Mouse (Mus musculus): ENCODE measurements around the gene Olfr1368. TPM values are rescaled to one million over a fixed set of nuclear protein-coding genes. Genes with fewer than 3 reads are reported as not detected.

Olfr1368 gene
- total RNA-seq, 2 experiments from 2014 or later, result not detected

Other genes with a start within 250 kb of the Olfr1368 start
- gene Olfr1370, start 70.9 kb downstream of the Olfr1368 start, total RNA-seq (2015; ENCODE audit: low replicate concordance), result not detected in 2 replicates
- gene Olfr1370, start 70.9 kb downstream of the Olfr1368 start, total RNA-seq (2017; ENCODE audit: low replicate concordance), result not detected in 2 replicates
- gene Olfr1369-ps1, start 34.4 kb downstream of the Olfr1368 start, total RNA-seq (2015; ENCODE audit: low replicate concordance), result not detected in 2 replicates
- gene Olfr1369-ps1, start 34.4 kb downstream of the Olfr1368 start, total RNA-seq (2017; ENCODE audit: low replicate concordance), result not detected in 2 replicates
- not detected in 2 replicates for gene Olfr263, start 16.2 kb downstream of the Olfr1368 start, total RNA-seq (2015; ENCODE audit: low replicate concordance)
- not detected in 2 replicates for gene Olfr263, start 16.2 kb downstream of the Olfr1368 start, total RNA-seq (2017; ENCODE audit: low replicate concordance)
- 29.6 and 37.3 TPM in 2 replicates for gene Trim27, start 33.6 kb upstream of the Olfr1368 start, total RNA-seq (2015; ENCODE audit: low replicate concordance)
- gene Trim27, start 33.6 kb upstream of the Olfr1368 start, total RNA-seq (2017; ENCODE audit: low replicate concordance), result 60.8 and 61.5 TPM in 2 replicates
- not detected in 2 replicates for gene Gpx5, start 146.9 kb upstream of the Olfr1368 start, total RNA-seq (2015; ENCODE audit: low replicate concordance)
- gene Gpx5, start 146.9 kb upstream of the Olfr1368 start, total RNA-seq (2017; ENCODE audit: low replicate concordance), result not detected in 2 replicates
- not detected in 2 replicates for gene Gpx6, start 166.3 kb upstream of the Olfr1368 start, total RNA-seq (2015; ENCODE audit: low replicate concordance)
- gene Gpx6, start 166.3 kb upstream of the Olfr1368 start, total RNA-seq (2017; ENCODE audit: low replicate concordance), result not detected in 2 replicates
- gene Olfr1367, start 201.0 kb upstream of the Olfr1368 start, total RNA-seq (2015; ENCODE audit: low replicate concordance), result not detected in 2 replicates
- not detected in 2 replicates for gene Olfr1367, start 201.0 kb upstream of the Olfr1368 start, total RNA-seq (2017; ENCODE audit: low replicate concordance)
- gene Zscan12, start 217.0 kb upstream of the Olfr1368 start, total RNA-seq (2015; ENCODE audit: low replicate concordance), result 2.9 TPM in 1 of 2 replicates, not detected in the other
- 0.98 and 3.3 TPM in 2 replicates for gene Zscan12, start 217.0 kb upstream of the Olfr1368 start, total RNA-seq (2017; ENCODE audit: low replicate concordance)